Mouse (Mus musculus): ENCODE measurements around the gene Neurl3. TPM values are rescaled to one million over a fixed set of nuclear protein-coding genes. Genes with fewer than 3 reads are reported as not detected.

Gene Neurl3
- polyA plus RNA-seq, 1 experiment = 10.2 TPM

DNA sequence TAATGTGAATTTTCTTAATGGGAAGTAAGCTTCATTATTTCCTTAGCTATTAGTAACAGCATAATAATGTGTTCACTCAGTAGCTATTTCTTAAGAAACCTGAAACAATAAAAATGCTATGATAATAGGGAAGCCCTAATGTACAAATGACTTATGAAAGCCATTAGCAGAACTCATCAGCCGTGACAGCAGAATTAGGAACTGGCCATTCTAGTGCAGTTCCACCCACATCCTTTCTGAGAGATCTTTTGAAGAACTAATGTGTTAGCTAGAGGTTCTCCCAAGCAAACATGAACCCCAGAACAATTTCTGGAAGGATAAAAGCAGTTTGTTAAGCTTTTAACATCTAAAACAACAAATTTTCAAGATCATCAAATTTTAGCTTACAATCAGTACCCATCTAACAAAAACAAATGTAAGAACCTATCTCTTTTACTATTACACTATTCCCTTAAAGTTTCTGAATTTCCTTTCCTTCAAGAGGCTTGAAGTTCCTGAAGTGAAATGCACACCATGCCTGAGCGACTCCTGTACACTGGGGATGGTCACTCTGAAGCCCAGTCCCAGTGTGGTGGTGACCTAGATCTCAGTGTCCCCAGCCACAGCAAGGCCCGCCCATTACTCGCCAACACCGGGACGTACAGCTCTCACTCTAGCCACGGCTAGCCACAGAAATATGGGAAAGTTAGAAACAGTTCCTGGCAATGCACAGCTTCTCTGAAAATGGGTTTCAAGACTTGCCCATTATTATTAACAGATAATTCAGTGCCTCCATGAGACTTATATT is 43.4 kb downstream of the Neurl3 start:
- Histone ChIP-seq H3K9me3 (no peaks in the 10 kb centered on the region), H3K4me1 (peaks cover 28% of the 10 kb centered on the region), H3K36me3 (replicated peaks; ENCODE audit: low read length) (peaks cover 86% of the 10 kb centered on the region), H3K27me3 (replicated peaks) (no peaks in the 10 kb centered on the region), H3K4me3 (replicated peaks) (peak overlapping the region; percentile 56)
- TF ChIP-seq FLI1 (IDR thresholded peaks at IDR 0.05; ENCODE audit: low read length) (no peak), GATA1 (IDR thresholded peaks at IDR 0.05; ENCODE audit: borderline replicate concordance, low read length) (no peak)

DNA sequence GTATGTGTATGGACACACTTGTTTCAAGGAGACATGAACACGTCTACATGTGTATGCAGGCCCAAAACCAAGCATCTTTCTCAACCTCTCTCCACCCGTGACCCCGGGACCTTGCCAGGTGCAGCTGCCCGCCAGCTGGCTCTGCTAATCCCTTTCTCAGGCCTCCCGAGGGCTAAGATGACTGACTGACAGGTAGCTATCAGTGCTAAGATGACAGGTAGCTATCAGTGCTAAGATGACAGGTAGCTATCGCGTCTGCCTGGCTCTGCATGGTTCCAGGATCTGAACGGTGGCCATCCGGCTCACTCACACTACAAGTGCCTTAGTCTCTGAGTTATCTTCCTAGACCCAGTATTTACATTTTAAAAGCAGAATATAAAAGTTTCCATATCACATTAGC is 46.0 kb downstream of the Neurl3 start:
- H3K4me3 ChIP-seq (replicated peaks) = no peak overlapping the region
- no peaks in the 10 kb centered on the region for H3K27me3 ChIP-seq (replicated peaks)
- H3K9me3 ChIP-seq = no peaks in the 10 kb centered on the region
- no peak for TF ChIP-seq GATA1 (IDR thresholded peaks at IDR 0.05; ENCODE audit: borderline replicate concordance, low read length)
- TF ChIP-seq FLI1 (IDR thresholded peaks at IDR 0.05; ENCODE audit: low read length) = no peak
- H3K4me1 ChIP-seq = peaks cover 9% of the 10 kb centered on the region
- H3K36me3 ChIP-seq (replicated peaks; ENCODE audit: low read length) = peaks cover 90% of the 10 kb centered on the region

DNA sequence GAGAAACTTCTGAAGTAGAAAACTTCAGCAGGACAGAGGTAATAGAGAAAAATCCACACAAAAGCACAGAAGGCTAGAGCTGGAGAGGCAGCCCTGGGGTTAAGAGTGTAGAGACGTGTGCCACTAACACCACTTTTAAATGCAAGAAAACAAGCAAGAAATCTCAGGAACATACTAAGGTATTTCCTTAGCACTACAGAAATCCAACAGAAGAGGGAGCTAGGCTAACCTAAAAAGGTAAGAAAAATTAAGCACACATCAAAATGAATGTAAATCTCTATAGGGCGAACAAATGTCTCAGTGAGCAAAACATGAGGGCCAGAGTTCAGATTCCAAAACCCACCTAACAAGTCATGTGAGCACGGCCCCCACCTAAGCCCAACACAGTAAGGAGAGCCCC is 49.8 kb downstream of the Neurl3 start:
- Histone ChIP-seq H3K27me3 (replicated peaks) (no peaks in the 10 kb centered on the region), H3K36me3 (replicated peaks; ENCODE audit: low read length) (peaks cover 88% of the 10 kb centered on the region), H3K4me1 (no peaks in the 10 kb centered on the region), H3K9me3 (no peaks in the 10 kb centered on the region), H3K4me3 (replicated peaks) (no peak overlapping the region)
- TF ChIP-seq GATA1 (IDR thresholded peaks at IDR 0.05; ENCODE audit: borderline replicate concordance, low read length) = no peak

Other genes starting within 250 kb of the Neurl3 start
- 8.9 and 10.2 TPM in 2 replicates for gene Hs6st1, start 206.3 kb downstream of the Neurl3 start, polyA plus RNA-seq (2012; ENCODE audit: insufficient read depth, low replicate concordance)
- gene Uggt1, start 30.0 kb downstream of the Neurl3 start, polyA plus RNA-seq (2012; ENCODE audit: insufficient read depth, low replicate concordance) = 3.3 and 3.4 TPM in 2 replicates
- gene Arid5a, start 33.1 kb upstream of the Neurl3 start, polyA plus RNA-seq (2012; ENCODE audit: insufficient read depth, low replicate concordance) = 4.4 and 17.4 TPM in 2 replicates
- 5.8 and 6.6 TPM in 2 replicates for gene Kansl3, start 94.5 kb upstream of the Neurl3 start, polyA plus RNA-seq (2012; ENCODE audit: insufficient read depth, low replicate concordance)
- gene Fer1l5, start 97.6 kb upstream of the Neurl3 start, polyA plus RNA-seq (2012; ENCODE audit: insufficient read depth, low replicate concordance) = not detected in 2 replicates
- gene Lman2l, start 170.6 kb upstream of the Neurl3 start, polyA plus RNA-seq (2012; ENCODE audit: insufficient read depth, low replicate concordance) = 1.1 and 6.7 TPM in 2 replicates
- gene Cnnm4, start 196.9 kb upstream of the Neurl3 start, polyA plus RNA-seq (2012; ENCODE audit: insufficient read depth, low replicate concordance) = 7.7 and 8.4 TPM in 2 replicates
- gene Cnnm3, start 237.2 kb upstream of the Neurl3 start, polyA plus RNA-seq (2012; ENCODE audit: insufficient read depth, low replicate concordance) = 9.6 and 10.5 TPM in 2 replicates